Mouse (Mus musculus): Measurements from ENCODE around the gene Pdia6.

The Pdia6 gene

DNA sequence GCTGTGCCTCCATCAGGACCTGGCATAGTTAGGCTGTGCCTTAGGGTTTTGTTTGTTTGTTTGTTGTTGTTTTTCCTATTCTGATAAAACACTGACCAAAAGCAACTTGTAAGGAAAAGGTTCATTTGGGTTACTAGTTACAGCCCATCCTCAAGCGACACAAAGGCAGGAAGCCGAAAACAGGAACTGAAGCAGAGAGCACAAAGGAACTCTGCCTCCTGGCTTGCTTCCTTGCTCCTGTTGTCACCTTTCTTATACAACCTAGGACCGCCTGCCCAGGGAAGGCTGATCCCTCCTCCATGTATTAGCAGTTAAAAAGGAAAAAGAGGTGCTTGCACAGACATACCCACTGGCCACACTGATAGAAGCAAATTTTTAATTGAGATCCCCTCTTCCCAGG is 2.5 kb upstream of the Pdia6 start:
- in situ Hi-C loops (cut with MboI, MseI): no loop called here

DNA sequence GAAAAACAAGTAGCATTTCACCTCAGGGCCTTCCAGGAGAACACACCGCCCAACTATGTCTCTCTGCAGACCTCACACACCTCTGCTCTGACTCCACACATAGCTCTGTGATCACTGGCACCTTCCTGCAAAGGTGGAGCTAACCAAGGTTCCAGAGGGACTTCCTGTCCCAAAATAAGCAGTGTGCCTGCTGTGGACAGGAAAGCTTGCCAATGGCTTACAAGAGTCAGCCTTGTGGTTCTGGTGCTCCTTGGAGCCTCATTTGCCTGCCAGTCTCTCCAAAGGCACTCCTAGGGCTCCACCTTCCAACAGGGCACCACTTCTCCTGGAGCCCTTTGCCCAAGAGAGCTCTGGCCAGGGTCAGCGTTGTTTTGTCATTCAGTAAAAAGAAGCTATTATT is 1.5 kb upstream of the Pdia6 start:
- in situ Hi-C loops (cut with MboI, MseI): no loop called here

DNA sequence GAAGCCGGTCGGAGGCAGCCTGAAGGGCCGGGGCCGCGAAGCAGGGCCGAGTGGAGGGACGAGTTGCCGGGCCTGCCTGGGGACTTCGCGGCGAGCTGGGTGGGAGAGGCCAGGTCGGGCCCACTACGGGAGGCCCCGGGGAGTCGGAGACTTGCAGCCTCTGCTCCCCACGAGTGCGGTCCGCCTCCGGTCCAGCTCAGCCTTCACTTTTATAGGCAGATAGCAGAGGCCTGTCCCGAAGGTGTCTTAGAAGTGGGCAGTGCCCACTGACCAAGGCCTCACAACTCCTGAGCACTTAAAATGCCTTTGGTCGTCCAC is 287 bp downstream of the Pdia6 start:
- in situ Hi-C loops (cut with MboI, MseI): no loop called here

DNA sequence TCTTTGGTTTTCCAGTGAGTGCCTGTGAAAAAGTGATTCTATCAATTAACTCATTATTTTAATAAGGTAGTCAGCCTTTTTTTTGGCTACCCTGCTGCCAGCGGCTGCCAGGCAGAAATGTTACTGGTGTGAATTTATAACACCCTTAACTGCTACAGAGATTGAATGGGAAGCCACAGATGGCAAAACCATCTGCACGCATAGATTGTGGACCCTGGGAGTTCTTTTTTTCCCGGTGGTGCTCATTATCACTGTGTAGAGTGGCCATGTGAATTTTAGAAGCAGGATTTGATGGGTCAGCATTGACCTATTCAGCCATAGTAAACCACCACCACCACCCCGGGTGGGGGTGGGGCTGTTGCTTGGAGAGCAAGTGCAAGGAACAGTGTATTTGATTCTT is 971 bp downstream of the Pdia6 start:
- in situ Hi-C loops (cut with MboI, MseI): no loop called here

DNA sequence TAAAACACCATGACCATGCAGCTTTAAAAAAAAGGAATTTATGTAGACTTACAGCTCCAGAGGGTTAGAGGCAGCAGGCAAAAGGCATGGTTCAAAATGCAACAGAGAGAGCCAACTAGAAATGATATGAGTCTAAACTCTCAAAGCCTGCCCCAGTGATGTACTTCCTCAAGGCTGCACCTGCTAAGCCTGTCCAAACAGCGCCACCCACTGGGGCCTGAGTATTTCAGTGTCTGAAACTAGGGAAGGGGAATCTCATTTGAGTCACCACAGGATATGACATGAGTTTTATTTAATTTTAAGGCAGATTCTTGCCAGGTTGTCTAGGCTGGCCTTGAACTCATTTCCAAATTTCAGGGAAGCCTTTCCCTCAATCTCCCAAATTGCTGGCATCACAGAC is 4.9 kb downstream of the Pdia6 start:
- in situ Hi-C loops (cut with MboI, MseI): no loop called here

DNA sequence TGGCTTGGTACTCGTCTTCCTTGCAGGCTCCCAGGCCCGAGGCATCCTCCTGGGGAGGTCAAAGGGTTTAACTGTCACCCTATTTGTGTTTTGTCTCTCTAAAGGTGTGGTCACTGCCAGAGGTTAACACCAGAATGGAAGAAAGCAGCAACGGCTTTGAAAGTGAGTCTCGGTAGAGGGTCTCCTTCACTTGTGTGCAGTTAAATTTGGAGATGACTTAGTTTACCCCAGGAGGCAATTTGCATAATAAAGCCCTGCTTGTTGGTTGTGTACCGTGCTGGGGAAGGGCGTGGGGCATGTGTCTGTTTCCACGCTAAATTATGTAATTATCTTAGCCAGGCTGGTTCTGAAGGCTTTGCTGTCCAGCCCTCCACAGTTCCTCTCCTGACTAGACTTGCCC is 7.5 kb downstream of the Pdia6 start:
- in situ Hi-C loops (cut with MboI, MseI): no loop called here

DNA sequence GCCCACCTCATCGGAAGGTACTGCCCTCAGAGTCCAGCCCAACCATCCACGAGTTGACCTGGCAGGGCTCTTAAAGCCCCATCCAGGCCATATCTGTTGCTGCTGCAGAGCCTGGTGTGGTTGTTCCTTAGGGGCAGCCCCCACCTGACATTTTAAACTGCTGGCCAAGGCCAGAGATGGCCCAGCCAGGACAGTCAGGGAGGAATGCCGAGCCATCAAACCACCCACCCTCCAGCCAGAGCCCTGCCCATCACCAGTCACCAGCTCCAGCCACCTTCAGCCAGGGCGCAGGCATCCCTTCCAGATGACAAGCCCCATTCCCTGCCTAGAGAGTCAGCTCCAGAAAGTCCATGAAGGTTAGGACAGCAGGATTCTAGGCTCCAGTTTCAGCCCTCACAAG is 22.2 kb downstream of the Pdia6 start:
- in situ Hi-C loops (cut with MboI, MseI): no loop called here

DNA sequence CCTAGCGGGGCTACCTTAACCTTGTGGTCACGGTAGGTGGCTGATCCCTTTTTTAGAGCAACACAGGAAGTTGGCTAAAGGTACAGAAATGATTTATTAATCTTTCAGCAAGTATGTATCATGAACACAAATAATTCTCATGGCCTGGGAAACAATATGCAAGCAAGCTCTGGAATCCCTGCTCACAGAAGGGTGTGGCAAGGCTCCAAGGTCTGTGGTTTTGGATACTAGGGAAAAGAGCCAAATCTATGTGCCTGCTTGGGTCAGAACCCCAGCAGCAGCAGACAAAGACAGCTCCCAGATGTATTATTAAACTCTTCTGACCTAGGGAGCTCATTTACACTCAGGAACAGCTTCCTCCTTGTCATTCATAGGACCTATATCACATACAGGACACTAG is 22.7 kb downstream of the Pdia6 start:
- in situ Hi-C loops (cut with MboI, MseI): no loop called here

DNA sequence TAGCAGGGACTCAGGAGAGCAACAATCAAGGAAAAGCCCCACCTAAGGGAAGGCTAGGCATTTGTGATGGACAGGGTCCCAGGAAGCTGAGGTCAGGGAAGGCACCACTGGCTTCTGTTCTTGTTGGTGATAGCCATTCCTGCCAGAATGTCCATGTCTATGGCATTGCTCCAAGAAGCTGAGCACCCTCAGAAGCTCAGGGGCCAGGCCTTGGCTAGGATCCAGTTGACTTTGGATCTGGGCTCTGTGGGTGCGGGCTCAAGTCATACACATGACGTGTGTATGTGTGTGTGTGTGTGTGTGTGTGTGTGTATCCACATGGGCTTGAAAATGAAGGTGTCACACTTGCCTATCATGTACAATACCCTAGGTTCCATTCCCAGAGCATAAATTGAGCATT is 23.6 kb downstream of the Pdia6 start:
- in situ Hi-C loops (cut with MboI, MseI): no loop called here

DNA sequence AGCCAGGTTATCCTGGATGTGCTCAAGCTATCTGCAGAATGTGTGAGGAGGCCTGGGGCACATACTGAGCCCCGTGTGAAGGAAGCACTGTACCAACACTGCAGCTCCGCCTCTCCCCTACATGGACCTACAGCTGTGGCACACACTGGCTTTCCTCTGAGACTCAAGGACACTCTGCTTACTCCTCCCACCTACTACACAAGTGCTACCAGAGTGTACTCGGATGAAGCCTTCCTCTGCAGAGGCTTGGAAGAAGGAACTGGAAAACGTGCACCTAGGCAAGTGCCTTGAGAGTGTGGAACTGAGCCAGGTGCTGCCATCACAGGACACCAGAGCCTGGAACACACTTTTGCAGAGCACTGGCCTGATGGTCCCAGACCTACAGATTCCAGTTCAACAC is 24.2 kb downstream of the Pdia6 start:
- in situ Hi-C loops (cut with MboI, MseI): no loop called here

DNA sequence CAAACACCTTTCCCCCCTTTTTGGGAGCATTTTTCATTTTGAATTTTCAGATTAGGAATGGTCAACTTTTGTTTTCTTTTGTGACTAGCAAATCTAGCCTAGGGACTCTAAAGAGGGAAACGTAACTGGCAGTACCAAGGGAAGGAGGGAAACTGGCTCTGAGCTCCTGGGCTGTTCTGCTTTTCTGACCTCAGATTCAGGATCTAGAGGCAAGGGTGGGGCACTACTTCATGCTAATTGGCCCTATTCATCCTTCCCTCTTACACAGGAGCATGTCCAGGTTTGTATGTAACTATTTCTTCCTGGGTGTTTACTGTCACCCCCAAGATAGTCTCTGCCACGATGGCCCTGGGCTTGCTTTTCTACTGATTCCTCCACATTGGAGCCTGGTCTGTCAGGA is 30.6 kb downstream of the Pdia6 start:
- in situ Hi-C loops (cut with MboI, MseI): no loop called here

DNA sequence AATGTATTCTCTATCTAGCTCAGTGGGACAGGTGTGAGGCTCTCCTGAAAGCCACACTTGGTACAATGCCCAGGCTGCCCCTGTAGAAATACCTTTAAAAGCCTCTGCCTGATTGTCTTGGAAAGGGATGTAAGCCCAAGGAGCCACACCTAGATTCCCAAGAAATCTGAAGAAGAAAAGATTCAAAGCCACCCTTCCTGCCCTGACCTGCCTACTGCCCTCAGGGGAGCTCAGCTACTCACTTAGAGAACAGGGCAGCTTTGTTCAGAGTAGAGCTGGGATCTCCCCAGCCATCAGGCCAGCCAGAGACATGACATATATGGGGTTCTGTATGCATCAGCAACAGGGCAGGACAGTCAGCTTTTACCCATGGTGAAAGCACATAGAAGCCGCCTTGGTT is 33.6 kb downstream of the Pdia6 start:
- in situ Hi-C loops (cut with MboI, MseI): no loop called here

DNA sequence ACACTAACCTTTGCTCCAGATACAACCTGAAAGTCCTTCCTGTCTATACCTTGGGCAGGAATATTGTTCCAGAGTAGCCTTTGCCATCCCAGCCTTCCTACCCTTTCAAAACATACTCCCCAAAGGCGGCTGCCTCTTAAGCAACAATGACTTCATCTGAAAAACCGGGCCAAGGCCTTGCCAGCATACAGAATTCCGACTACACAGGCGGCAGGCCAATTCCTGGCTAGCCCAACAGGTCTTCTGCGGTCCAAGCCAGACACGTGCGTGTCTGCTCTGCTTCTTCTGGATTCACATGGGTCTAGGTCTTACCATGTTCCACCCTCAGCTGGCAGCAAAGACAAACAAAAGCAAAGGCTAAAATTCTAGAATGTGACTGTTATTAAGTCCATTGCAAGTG is 39.1 kb downstream of the Pdia6 start:
- in situ Hi-C loops (cut with MboI, MseI): no loop called here

DNA sequence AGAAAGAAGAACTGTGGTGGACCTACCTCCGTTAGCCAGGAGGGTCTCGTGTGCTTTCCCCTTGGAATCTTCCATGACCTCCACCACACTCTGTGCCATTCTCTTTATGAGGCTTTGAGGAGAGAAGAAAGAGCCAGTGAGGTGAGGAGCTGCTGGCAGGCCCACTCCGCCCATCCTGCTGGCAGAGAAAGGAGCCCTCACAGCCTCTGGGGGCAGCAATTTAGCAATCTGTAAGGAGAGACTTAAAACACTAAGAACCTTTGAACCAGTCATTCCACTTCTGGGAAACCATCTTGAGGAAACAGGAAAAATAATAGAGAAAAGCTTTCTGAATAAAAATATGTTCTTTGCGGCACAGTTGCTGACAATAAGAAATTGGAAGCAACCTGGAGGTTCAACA is 41.9 kb downstream of the Pdia6 start:
- in situ Hi-C loops (cut with MboI, MseI): no loop called here

DNA sequence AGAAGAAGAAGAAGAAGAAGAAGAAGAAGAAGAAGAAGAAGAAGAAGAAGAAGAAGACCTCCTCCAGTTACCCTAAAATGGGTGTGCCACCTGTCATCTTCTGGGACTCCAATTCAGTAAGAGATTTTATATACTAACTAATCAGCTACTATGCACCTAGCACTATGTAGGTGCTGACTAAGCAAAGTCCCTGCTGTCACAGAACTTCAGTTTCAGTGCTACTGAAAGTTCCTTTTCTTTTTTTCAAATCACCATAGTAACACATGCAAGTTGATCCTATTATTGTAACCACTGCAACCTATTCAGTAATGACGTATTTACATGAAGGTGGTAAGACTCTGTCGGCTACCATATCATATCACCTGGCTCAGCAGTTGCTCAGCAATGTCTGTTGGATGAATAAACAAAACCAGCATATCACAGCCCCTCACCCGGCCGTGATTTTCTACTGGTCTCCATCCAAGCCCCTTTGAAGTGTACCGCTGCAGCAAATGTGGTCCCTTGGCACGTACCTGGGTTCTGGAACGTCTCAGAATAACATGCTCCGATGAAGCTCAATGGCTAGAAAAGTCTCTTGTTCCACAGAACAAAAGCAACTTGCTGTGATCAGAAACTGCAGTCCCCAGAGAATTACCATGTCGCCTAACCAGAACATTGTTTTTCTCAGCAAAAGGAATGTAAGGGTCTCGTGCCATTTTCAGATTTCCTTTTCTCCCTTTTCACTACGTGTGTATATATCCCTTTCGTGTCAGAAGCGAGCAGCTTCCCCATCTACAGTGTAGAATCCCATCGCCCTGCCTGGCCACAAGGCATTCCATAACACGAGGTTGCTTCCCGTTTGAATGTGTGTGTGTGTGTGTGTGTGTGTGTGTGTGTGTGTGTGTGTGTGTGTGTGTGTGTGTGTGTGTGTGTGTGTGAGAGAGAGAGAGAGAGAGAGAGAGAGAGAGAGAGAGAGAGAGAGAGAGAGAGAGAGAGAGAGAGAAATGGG is 44.8 kb downstream of the Pdia6 start:
- in situ Hi-C loops (cut with MboI, MseI): no loop called here

DNA sequence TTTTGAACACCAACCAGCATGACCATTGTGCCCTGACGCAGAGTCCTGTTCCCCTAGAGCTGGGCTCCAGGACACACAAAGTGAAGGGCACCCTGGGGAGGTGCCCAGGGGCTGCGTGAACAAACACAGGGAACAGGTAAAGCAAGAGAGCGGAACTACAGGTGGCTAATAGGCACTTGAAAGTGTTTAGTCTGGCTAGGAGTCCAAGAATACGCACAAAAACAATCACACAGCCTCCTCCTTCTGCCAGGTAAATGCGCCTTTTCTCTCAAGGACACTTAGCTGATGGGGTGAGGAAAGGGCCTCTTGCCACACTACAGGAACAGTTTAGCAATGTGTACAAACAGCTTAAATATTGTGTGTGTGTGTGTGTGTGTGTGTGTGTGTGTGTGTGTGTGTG is 49.8 kb downstream of the Pdia6 start:
- in situ Hi-C loops (cut with MboI, MseI): no loop called here

DNA sequence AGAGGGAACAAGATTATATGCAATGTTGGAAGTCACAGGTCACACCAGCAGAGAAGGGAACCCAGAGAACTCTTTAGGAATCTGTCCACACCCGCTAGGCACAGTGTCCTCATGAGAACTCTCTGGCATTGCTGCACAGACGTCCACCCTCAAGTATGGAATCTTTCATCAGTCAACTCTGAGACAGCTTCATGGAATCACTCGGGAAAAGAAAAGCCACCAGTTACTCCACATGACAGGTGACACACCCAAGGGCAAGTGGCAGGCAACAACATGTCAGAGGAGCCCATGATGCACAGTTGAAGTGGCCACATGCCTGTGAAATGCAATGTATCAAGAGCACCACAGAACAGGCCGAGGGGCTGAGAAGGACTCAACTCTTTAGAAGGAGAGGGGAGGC is 51.6 kb downstream of the Pdia6 start:
- in situ Hi-C loops (cut with MboI, MseI): no loop called here

DNA sequence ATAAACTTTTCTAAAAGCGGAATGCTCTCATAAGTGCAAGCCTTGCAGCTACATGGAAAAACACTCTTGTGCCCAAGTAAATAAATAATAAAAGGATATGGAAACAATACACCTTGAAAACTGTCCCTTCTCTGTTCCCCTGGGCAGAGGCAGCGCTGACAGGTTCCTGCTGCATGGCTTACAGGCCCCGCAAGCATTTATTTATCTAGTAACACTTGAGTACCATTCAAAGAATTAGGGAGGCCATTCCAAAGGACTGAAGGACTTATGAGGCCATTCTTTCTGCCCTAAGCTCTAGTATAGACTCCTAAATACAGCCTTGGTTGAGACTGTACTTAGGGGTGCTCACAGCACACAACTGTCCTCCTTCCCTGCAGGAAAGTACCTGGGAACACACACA is 52.1 kb downstream of the Pdia6 start:
- in situ Hi-C loops (cut with MboI, MseI): no loop called here

DNA sequence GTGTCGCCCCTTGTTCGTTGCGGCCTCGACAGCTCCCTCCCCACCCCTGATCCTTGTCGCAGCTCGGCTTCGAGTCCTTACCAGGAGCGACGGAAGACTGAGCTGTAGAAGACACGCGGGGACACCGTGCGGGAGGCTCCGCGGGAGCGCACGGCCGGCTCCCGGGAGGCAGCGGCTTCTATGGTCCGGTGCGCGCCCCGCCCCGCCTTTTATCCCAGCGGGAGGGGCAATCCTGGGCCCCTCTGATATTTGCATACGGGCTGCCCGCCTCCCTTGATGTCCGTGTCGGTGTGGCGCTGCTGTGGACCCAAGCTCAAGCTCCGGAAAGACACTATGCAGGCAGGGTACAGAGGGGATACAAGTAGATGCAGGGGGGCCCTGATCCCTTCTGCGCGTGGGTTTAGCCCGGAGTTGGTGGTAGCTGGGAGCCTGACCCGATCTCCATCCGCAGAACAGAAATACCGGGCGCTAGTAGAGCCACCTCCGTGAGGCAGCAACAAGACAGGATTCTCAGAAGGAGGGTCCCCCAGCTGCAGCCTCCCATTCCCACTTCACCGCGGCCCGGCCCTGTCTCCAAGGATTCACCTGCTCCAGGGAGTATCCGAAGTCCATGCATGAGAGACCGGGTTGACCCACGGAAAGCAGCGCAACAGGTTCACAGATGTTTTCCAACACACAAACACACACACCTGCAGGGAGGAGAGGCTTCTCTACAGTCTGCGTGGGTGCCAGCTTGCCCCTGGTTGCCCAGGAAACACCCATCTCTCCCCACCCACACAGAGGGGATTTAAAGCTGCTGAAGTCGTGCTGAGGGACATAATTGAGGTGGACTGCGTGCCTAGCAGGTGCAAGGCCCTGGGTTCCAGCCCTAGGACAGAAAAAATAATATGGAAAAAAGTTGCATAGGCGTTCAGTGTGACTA is 58.5 kb downstream of the Pdia6 start:
- in situ Hi-C loops (cut with MboI, MseI): no loop called here

DNA sequence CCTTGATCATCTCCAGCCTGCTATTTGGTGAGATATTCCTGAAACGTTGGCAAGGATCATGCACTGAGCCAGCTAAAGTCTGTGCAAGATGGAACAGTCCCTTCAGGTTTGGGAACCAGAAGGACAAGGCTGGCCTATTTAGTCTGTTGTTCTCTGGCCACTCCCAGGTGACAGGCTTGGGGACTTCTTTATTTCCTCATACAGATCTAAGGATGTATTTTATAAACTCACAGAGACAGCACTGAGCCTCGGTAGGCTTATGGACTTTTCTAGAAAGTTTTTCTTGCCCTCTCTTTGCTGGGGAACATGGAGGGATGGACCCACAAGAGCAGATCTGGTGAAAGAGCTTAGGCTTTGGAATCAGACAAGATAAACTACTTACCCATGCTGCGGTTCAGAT is 62.9 kb downstream of the Pdia6 start, which contains the start of gene Atp6v1c2:
Gene Atp6v1c2 (minus strand): TSS at position 101 of the 400 bp plus-strand sequence.
- in situ Hi-C loops (cut with MboI, MseI): no loop called here

DNA sequence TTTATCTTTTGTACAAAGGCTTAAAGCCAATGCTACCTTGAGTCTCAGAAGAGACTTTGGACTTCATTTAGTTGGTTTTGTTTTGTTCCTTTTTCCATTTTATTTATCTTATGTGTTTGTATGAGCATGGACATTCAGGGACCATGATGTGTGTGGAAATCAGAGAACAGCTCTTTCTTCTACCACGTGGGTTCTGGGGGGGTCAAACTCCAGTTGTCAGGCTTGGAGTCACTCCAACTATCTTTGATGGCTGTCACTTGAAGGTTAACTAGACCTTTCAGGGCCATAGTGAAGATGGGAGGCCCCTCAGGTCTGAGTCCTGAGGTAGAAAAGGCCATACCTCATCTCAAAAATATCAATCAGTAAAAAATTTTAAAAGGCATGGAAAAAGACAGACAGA is 67.1 kb downstream of the Pdia6 start:
- in situ Hi-C loops (cut with MboI, MseI): no loop called here

Data from regulatory T cell (primary cell).